Mouse (Mus musculus) ES-Bruce4 (cell line): ENCODE measurements around the gene Reck.

Experiments used
- CTCF ChIP-seq: IDR thresholded peaks from one replicate; pipeline ENCODE4 v1.8.1; 2011; ENCODE audit warnings: low read depth, low read length
- POLR2A ChIP-seq: IDR thresholded peaks from one replicate; pipeline ENCODE4 v1.8.1; 2011; ENCODE audit warnings: low read length; ENCODE audit not compliant: insufficient read depth

DNA sequence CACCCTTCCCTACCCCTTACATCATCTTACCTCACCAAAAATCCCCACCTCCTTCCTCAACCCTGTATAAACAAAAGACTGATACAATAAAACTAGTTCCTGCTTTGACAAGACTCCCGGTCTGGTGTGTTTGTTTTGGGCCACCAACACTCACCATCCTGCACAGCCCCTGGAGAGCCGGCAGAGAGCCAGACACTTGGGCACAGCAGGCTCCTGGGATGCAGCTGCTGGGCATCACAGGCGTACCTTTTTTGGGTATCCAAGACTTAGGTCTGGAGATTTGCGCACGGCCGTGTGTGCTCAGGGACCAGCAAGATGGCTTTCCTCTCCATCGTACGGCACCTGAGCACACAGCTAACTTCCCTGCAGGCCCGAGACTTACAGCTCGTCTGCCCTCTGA, 15.4 kb upstream of the Reck start:
- no peak for TF ChIP-seq CTCF
- no peak for TF ChIP-seq POLR2A
